Mouse (Mus musculus) gastrocnemius, adult 18-20 months (tissue): ENCODE data around the gene Gdf9. TPM values are rescaled to one million over a fixed set of nuclear protein-coding genes. Genes with fewer than 3 reads are reported as not detected.

Source experiments
- DNase-seq: peaks from one replicate; pipeline ENCODE4 v3.0.0; 2021; ENCODE audit warnings: low spot score
- microRNA-seq: library from miRNA; unstranded; fragments of <30 nt; microRNA quantifications from one replicate; pipeline ENCODE4 v1.2.0, GENCODE M21; 2021
- total RNA-seq, 2 experiments: library from RNA; stranded (reverse); gene quantifications; 2 replicates each; pipeline ENCODE4 v1.2.3; 2021

Gene Gdf9
- total RNA-seq, 2 experiments from 2014 or later = 0.11 to 0.17 TPM

GRCm38 (mm10) chr11:53475620-53476019 lies 44.8 kb downstream of the Gdf9 start:
- DNase-seq = no peak

GRCm38 (mm10) chr11:53477833-53478232 lies 47.0 kb downstream of the Gdf9 start:
- no peak for DNase-seq

- no peak for DNase-seq
These were observed 47.8 kb downstream of the Gdf9 start for GRCm38 (mm10) chr11:53478383-53479170.

GRCm38 (mm10) chr11:53479171-53479782 lies 48.5 kb downstream of the Gdf9 start:
- DNase-seq = no peak

- DNase-seq = no peak
These were observed 49.0 kb downstream of the Gdf9 start, which contains the start of the genes Gm9945 and Sowaha for GRCm38 (mm10) chr11:53479783-53480301. Gene Gm9945 (plus strand): TSS chr11:53480166. Gene Sowaha (minus strand): TSS chr11:53480274.

GRCm38 (mm10) chr11:53481088-53481730 lies 50.4 kb downstream of the Gdf9 start:
- no peak for DNase-seq

- no peak for DNase-seq
These were observed 52.5 kb downstream of the Gdf9 start for GRCm38 (mm10) chr11:53483159-53483891.

- DNase-seq = no peak
These were observed 54.9 kb downstream of the Gdf9 start for GRCm38 (mm10) chr11:53485719-53486118.

- DNase-seq = no peak
These were observed 55.5 kb downstream of the Gdf9 start for GRCm38 (mm10) chr11:53486351-53486750.

GRCm38 (mm10) chr11:53486822-53487594 lies 56.2 kb downstream of the Gdf9 start:
- no peak for DNase-seq

Small RNA genes within 50 kb of the gene (microRNA-seq; reads per million reads assigned to microRNA genes)
- gene Mir6920 = not detected

Other genes starting within 250 kb of the Gdf9 start
- 10 to 100 TPM; 74.3 to 95.8 TPM for gene Hspa4, start 130.6 kb upstream of the Gdf9 start, total RNA-seq
- gene Zcchc10, start 106.3 kb upstream of the Gdf9 start, total RNA-seq = 1 to 10 TPM; 7.4 to 7.8 TPM
- 10 to 100 TPM; 90.1 to 93.8 TPM for gene Aff4, start 80.2 kb upstream of the Gdf9 start, total RNA-seq
- gene Leap2, start 7.9 kb upstream of the Gdf9 start, total RNA-seq = not detected
- 1,000 to 10,000 TPM; 1,298 to 1,311 TPM for gene Uqcrq, start 192 bp upstream of the Gdf9 start, total RNA-seq
- gene Gm10447, start 26.1 kb downstream of the Gdf9 start, total RNA-seq = not detected
- gene Shroom1, start 26.2 kb downstream of the Gdf9 start, total RNA-seq = under 1 TPM; 0.71 to 0.73 TPM
- gene Gm9837, start 39.5 kb downstream of the Gdf9 start, total RNA-seq = not detected
- gene Gm9945, start 49.1 kb downstream of the Gdf9 start, total RNA-seq = not detected
- gene Sowaha, start 49.3 kb downstream of the Gdf9 start, total RNA-seq = under 1 TPM; 0.07 TPM
- 10 to 100 TPM in 1 of 2 experiments, 1 to 10 TPM in 1; 8.4 to 10.3 TPM for gene Sept8, start 88.2 kb downstream of the Gdf9 start, total RNA-seq
- gene Kif3a, start 136.4 kb downstream of the Gdf9 start, total RNA-seq = 1 to 10 TPM; 4.5 to 5.0 TPM
- gene Il4, start 187.6 kb downstream of the Gdf9 start, total RNA-seq = not detected
- not detected for gene Il13, start 203.7 kb downstream of the Gdf9 start, total RNA-seq